Mouse (Mus musculus) MEL (cell line): ENCODE data around the gene Zbtb20. TPM values are rescaled to one million over a fixed set of nuclear protein-coding genes. Genes with fewer than 3 reads are reported as not detected.

ENCODE experiments used
- DNase-seq: peaks from one replicate; pipeline ENCODE4 v3.0.0; 2011; ENCODE audit warnings: low read depth, low spot score
- H3K27ac ChIP-seq: 2 replicates; pipeline ENCODE4 v1.5.1; 2012; ENCODE audit warnings: low read depth, mild to moderate bottlenecking, control low read depth, low read length, moderate library complexity; ENCODE audit not compliant: control insufficient read depth
- H3K27me3 ChIP-seq, 2 experiments: fragments of 150-350 bp in 1 of 2; sonication (generic) in 1 of 2; 2 replicates each; pipeline ENCODE4 v1.6.1; 2012; ENCODE audit warnings: low read length in 2 of 2, mild to moderate bottlenecking in 2 of 2, improper control_type of control experiment in 1 of 2, moderate library complexity in 1 of 2; ENCODE audit not compliant: insufficient read depth in 2 of 2, control insufficient read depth in 1 of 2
- H3K36me3 ChIP-seq, 2 experiments: 2 replicates each; pipeline ENCODE4 v1.6.1; 2012 to 2014; ENCODE audit warnings: low read length in 2 of 2, improper control_type of control experiment in 1 of 2, inconsistent platforms in 1 of 2, mild to moderate bottlenecking in 1 of 2; ENCODE audit not compliant: insufficient read depth in 2 of 2, control insufficient read depth in 1 of 2
- H3K4me1 ChIP-seq, 2 experiments: fragments of 150-350 bp in 1 of 2; sonication (generic) in 1 of 2; 2 replicates each; pipeline ENCODE4 v1.6.1; 2012; ENCODE audit warnings: low read length in 2 of 2, improper control_type of control experiment in 1 of 2, mild to moderate bottlenecking in 1 of 2; ENCODE audit not compliant: insufficient read depth in 2 of 2, control insufficient read depth in 1 of 2
- H3K4me3 ChIP-seq, 2 experiments: fragments of 150-350 bp in 1 of 2; sonication (generic) in 1 of 2; 2 replicates each; pipeline ENCODE4 v1.5.1; 2012; ENCODE audit warnings: low read depth in 2 of 2, low read length in 2 of 2, mild to moderate bottlenecking in 2 of 2, moderate library complexity in 2 of 2, control low read depth in 1 of 2, improper control_type of control experiment in 1 of 2; ENCODE audit not compliant: control insufficient read depth in 1 of 2, insufficient read depth in 1 of 2
- H3K79me2 ChIP-seq: 2 replicates; pipeline ENCODE4 v1.6.1; 2012; ENCODE audit warnings: mild to moderate bottlenecking, low read length, moderate library complexity; ENCODE audit not compliant: control insufficient read depth, poor library complexity, insufficient read depth
- H3K9ac ChIP-seq: 2 replicates; pipeline ENCODE4 v1.6.1; 2012; ENCODE audit warnings: low read depth, mild to moderate bottlenecking, control low read depth, low read length, moderate library complexity; ENCODE audit not compliant: control insufficient read depth, poor library complexity, severe bottlenecking
- H3K9me3 ChIP-seq: fragments of 150-350 bp; sonication (generic); replicated peaks from 2 replicates; pipeline ENCODE4 v1.6.1; 2012; ENCODE audit warnings: mild to moderate bottlenecking, low read length, improper control_type of control experiment, moderate library complexity; ENCODE audit not compliant: insufficient read depth
- CTCF ChIP-seq, 3 experiments: IDR thresholded peaks in 2 of 3; conservative IDR thresholded peaks in 1 of 3; 2 replicates each; pipeline ENCODE4 v1.5.1; 2011 to 2012; ENCODE audit warnings: low read length in 3 of 3, low read depth in 2 of 3, mild to moderate bottlenecking in 2 of 3, improper control_type of control experiment in 1 of 3, inconsistent platforms in 1 of 3, mixed read lengths in 1 of 3, moderate library complexity in 1 of 3; ENCODE audit not compliant: control insufficient read depth in 1 of 3, insufficient read depth in 1 of 3, poor library complexity in 1 of 3, severe bottlenecking in 1 of 3
- ELF1 ChIP-seq: IDR thresholded peaks from 2 replicates; pipeline ENCODE4 v1.6.1; 2014; ENCODE audit warnings: low read depth, mild to moderate bottlenecking, inconsistent platforms, low read length, improper control_type of control experiment, moderate library complexity
- ETS1 ChIP-seq: IDR thresholded peaks from 2 replicates; pipeline ENCODE4 v1.6.1; 2012; ENCODE audit warnings: low read depth, mild to moderate bottlenecking, inconsistent platforms, low read length, improper control_type of control experiment, moderate library complexity
- NRF1 ChIP-seq: IDR thresholded peaks from 2 replicates; pipeline ENCODE4 v1.6.1; 2014; ENCODE audit warnings: low read depth, mild to moderate bottlenecking, inconsistent platforms, low read length, improper control_type of control experiment, moderate library complexity; ENCODE audit not compliant: poor library complexity, insufficient read depth, severe bottlenecking
- POLR2A ChIP-seq, 2 experiments: IDR thresholded peaks; 2 replicates each; pipeline ENCODE4 v1.6.1; 2011 to 2012; ENCODE audit warnings: low read length in 2 of 2, mild to moderate bottlenecking in 2 of 2, control low read depth in 1 of 2, improper control_type of control experiment in 1 of 2, low read depth in 1 of 2, moderate library complexity in 1 of 2; ENCODE audit not compliant: control insufficient read depth in 1 of 2, insufficient read depth in 1 of 2, poor library complexity in 1 of 2
- RAD21 ChIP-seq: IDR thresholded peaks from 2 replicates; pipeline ENCODE4 v1.6.1; 2011; ENCODE audit warnings: mild to moderate bottlenecking, low read depth, low read length, improper control_type of control experiment
- SMC3 ChIP-seq: IDR thresholded peaks from 2 replicates; pipeline ENCODE4 v1.6.1; 2011; ENCODE audit warnings: low read depth, low read length, improper control_type of control experiment
- TBP ChIP-seq: IDR thresholded peaks from 2 replicates; pipeline ENCODE4 v1.8.0; 2011; ENCODE audit warnings: low read depth, low read length, improper control_type of control experiment
- TCF12 ChIP-seq: IDR thresholded peaks from 2 replicates; pipeline ENCODE4 v1.6.1; 2014; ENCODE audit warnings: low read depth, mild to moderate bottlenecking, inconsistent platforms, low read length, improper control_type of control experiment, moderate library complexity
- ZC3H11A ChIP-seq: IDR thresholded peaks from 2 replicates; pipeline ENCODE4 v1.6.1; 2012; ENCODE audit warnings: low read depth, mild to moderate bottlenecking, inconsistent platforms, low read length, improper control_type of control experiment
- polyA plus RNA-seq, 2 experiments: library from polyadenylated mRNA; stranded (reverse) in 1 of 2; unstranded in 1 of 2; fragments of >175 nt in 1 of 2; fragments of >200 nt in 1 of 2; gene quantifications; 2 replicates each; pipeline versions ENCODE4 v1.2.1 to v1.2.4; 2012; ENCODE audit warnings: low replicate concordance in 2 of 2, low read depth in 1 of 2; ENCODE audit not compliant: insufficient read length in 2 of 2, insufficient read depth in 1 of 2, missing spikeins in 1 of 2
- total RNA-seq: library from RNA; depleted of rRNA; stranded (reverse); fragments of 300-350 nt; gene quantifications from 2 replicates; pipeline ENCODE4 v1.2.3, GENCODE M21; 2012

Gene Zbtb20
- total and polyA plus RNA-seq, 3 experiments: 0.17 to 0.27 TPM; not detected in 1

DNA sequence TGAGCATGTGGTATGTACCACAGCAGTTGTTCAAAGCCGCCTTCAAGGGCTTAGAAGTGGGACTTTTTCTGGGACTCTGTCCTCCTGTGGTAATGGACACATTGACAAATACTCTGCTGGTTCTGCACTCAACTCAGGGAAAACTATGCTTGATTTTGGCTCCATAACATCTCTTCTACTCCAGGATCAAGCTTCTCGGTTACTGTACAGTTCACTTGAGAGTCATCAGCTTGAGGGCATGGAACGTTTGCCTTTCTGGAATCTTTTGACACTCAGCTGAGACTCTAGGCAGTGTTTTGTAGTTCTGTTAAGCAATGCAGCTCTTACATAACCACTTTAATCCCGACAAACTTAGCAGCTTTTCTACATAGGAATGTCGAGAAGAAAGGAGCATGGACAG lies 36.1 kb downstream of the Zbtb20 start:
- Histone ChIP-seq H3K27me3 (no peaks in the 10 kb centered on the region), H3K79me2 (no peaks in the 10 kb centered on the region), H3K4me3 (no peak overlapping the region)
- no peak for DNase-seq
- TF ChIP-seq SMC3 (peak; percentile 36; the same call in 1 of the 2 replicates), NRF1 (no peak)
- TF ChIP-seq, all 39 proteins: peak for 1
- H3K36me3 ChIP-seq: peaks cover 0 to 10% of the 10 kb centered on the region in 2 experiments; a peak in 2 of 4 replicates
- H3K9me3 ChIP-seq: no peaks in the 10 kb centered on the region
- H3K27ac ChIP-seq: no peak overlapping the region
- peaks cover 8% of the 10 kb centered on the region in 2 experiments; a peak in 3 of 4 replicates for H3K4me1 ChIP-seq
- no peak overlapping the region for H3K9ac ChIP-seq

DNA sequence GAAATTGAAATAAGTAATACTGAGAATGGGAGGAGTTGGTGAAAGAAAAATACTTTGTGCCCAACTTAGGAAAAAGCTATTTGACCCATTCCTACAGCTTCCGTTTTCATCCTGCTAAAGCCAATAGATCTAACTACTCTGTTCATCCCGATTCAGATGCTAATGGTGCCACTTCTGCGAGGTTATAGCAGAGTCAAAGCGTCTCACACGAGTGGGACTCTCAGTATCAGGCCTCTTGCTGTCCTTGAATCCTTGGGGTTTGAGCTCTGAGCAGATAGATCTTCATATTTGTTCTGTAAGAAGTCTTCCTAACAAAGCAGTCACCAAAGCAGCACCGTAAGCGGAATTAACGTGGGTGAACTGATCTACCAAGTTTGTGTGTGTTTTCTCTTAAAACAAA lies 37.6 kb downstream of the Zbtb20 start:
- Histone ChIP-seq H3K27me3 (no peaks in the 10 kb centered on the region), H3K4me1 (peaks cover 8% of the 10 kb centered on the region in 2 experiments; a peak in 3 of 4 replicates), H3K4me3 (no peak overlapping the region)
- DNase-seq: no peak
- TF ChIP-seq TCF12: no peak
- TF ChIP-seq ELF1: no peak
- no peak for TF ChIP-seq ETS1
- TF ChIP-seq ZC3H11A: no peak
- TF ChIP-seq, all 39 proteins: peak for 0
- Histone ChIP-seq H3K79me2 (no peaks in the 10 kb centered on the region), H3K36me3 (peaks cover 0 to 10% of the 10 kb centered on the region in 2 experiments; a peak in 2 of 4 replicates), H3K27ac (no peak overlapping the region), H3K9me3 (no peaks in the 10 kb centered on the region), H3K9ac (no peak overlapping the region)

DNA sequence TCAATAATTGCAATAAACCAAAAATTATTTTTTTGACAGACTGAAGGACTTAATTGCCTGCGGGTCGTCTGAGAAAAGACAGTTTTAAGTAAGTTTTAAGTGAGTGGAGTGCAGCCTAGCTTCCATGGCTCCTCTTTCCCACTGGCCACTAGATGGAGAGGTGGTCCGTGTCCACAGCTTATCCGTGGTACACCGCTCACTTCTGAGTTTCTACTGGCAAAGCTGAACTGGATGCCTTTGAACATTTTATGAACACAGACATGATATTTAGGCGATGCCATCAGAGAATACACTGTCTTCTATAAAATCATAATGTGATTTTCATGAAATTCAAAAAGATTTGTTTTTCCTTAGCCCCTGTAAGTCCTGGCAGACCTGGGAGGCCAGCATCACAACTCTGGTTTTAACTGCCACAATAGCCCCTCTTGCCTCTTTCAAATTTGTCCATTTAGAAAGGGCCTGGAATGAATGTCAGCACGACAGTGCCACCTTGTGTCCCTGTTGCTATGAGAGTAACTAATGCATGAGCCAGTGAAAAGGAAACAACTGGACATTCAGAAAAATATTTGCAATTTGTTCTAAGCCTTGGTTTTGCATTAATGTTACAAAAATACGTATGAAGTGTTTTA lies 38.9 kb downstream of the Zbtb20 start:
- Histone ChIP-seq H3K9ac (no peak overlapping the region), H3K27ac (no peak overlapping the region), H3K79me2 (no peaks in the 10 kb centered on the region), H3K4me3 (no peak overlapping the region), H3K9me3 (no peaks in the 10 kb centered on the region), H3K27me3 (no peaks in the 10 kb centered on the region), H3K36me3 (peaks cover 0 to 4% of the 10 kb centered on the region in 2 experiments; a peak in 2 of 4 replicates), H3K4me1 (peaks cover 0 to 6% of the 10 kb centered on the region in 2 experiments; a peak in 1 of 4 replicates)
- no peak for TF ChIP-seq TBP
- peak; percentile 19 to 80 (median 57); a peak in 4 of 6 replicates for TF ChIP-seq CTCF (IDR thresholded peaks at IDR 0.05 in 2 of 3, conservative IDR thresholded peaks at IDR 0.05 in 1 of 3; ENCODE audit: control insufficient read depth in 1 of 3, insufficient read depth in 1 of 3, low read depth in 2 of 3, low read length in 3 of 3, poor library complexity in 1 of 3, severe bottlenecking in 1 of 3)
- no peak for TF ChIP-seq POLR2A (IDR thresholded peaks at IDR 0.05; ENCODE audit: control insufficient read depth in 1 of 2, insufficient read depth in 1 of 2, low read depth in 1 of 2, low read length in 2 of 2, poor library complexity in 1 of 2)
- peak; percentile 94 for TF ChIP-seq SMC3
- TF ChIP-seq RAD21: peak; percentile 87
- peak; percentile 82 for TF ChIP-seq ZC3H11A
- peak; percentile 49 for DNase-seq
